Mouse (Mus musculus) frontal cortex, postnatal 25 days (tissue): ENCODE measurements at regions not wholly inside any gene's neighbourhood (a gene's known extent, or its start where the extent isn't known, plus 50 kb on each side); places are given as distances from the start of the nearest gene placed in this dataset.

Experiments used
- DNase-seq, 2 experiments: peaks; one replicate each; pipeline ENCODE4 v3.0.0; 2022; ENCODE audit warnings: low spot score in 2 of 2

- peak in 1 of 2 experiments; percentile 7 for DNase-seq
Measured at GRCm38 (mm10) chr9:41766533-41766920, 357.6 kb downstream of the Sorl1 start.

- DNase-seq = no peak
Measured at GRCm38 (mm10) chr9:41765816-41766532, 358.1 kb downstream of the Sorl1 start.

- DNase-seq = no peak
Measured at GRCm38 (mm10) chr9:41761050-41761576, 363.0 kb downstream of the Sorl1 start.

GRCm38 (mm10) chr9:41754434-41755002 lies 369.6 kb downstream of the Sorl1 start:
- DNase-seq = no peak

GRCm38 (mm10) chr9:41745979-41746647 lies 378.0 kb downstream of the Sorl1 start:
- DNase-seq = no peak

GRCm38 (mm10) chr9:41741500-41741899 lies 382.6 kb downstream of the Sorl1 start:
- no peak for DNase-seq

GRCm38 (mm10) chr9:41740536-41740935 lies 383.6 kb downstream of the Sorl1 start:
- no peak for DNase-seq

- DNase-seq = no peak
Measured at GRCm38 (mm10) chr9:41737671-41738070, 386.4 kb downstream of the Sorl1 start.

GRCm38 (mm10) chr9:41736881-41737280 lies 387.2 kb downstream of the Sorl1 start:
- no peak for DNase-seq

GRCm38 (mm10) chr9:41736234-41736859 lies 387.8 kb downstream of the Sorl1 start:
- peak in 1 of 2 experiments; percentile 4 for DNase-seq

GRCm38 (mm10) chr9:41735448-41736233 lies 388.5 kb downstream of the Sorl1 start:
- DNase-seq = peak; percentile 58 to 62

GRCm38 (mm10) chr9:41734925-41735447 lies 389.1 kb downstream of the Sorl1 start:
- DNase-seq = no peak

GRCm38 (mm10) chr9:41721609-41722008 lies 402.5 kb downstream of the Sorl1 start:
- no peak for DNase-seq

GRCm38 (mm10) chr9:41715231-41715630 lies 408.9 kb downstream of the Sorl1 start:
- DNase-seq = no peak

- DNase-seq = no peak
Measured at GRCm38 (mm10) chr9:41705972-41706371, 418.1 kb downstream of the Sorl1 start.

GRCm38 (mm10) chr9:41705461-41705903 lies 418.6 kb downstream of the Sorl1 start:
- no peak for DNase-seq

GRCm38 (mm10) chr9:41703091-41703490 lies 421.0 kb downstream of the Sorl1 start:
- DNase-seq = no peak

- no peak for DNase-seq
Measured at GRCm38 (mm10) chr9:41700683-41701082, 423.4 kb downstream of the Sorl1 start.

- no peak for DNase-seq
Measured at GRCm38 (mm10) chr9:41699031-41699430, 425.1 kb downstream of the Sorl1 start.

- peak; percentile 4 to 12 for DNase-seq
Measured at GRCm38 (mm10) chr9:41697611-41698467, 426.3 kb downstream of the Sorl1 start.
